ENCODE assay signal across 8 mouse cellular contexts in the genomic region with DNA sequence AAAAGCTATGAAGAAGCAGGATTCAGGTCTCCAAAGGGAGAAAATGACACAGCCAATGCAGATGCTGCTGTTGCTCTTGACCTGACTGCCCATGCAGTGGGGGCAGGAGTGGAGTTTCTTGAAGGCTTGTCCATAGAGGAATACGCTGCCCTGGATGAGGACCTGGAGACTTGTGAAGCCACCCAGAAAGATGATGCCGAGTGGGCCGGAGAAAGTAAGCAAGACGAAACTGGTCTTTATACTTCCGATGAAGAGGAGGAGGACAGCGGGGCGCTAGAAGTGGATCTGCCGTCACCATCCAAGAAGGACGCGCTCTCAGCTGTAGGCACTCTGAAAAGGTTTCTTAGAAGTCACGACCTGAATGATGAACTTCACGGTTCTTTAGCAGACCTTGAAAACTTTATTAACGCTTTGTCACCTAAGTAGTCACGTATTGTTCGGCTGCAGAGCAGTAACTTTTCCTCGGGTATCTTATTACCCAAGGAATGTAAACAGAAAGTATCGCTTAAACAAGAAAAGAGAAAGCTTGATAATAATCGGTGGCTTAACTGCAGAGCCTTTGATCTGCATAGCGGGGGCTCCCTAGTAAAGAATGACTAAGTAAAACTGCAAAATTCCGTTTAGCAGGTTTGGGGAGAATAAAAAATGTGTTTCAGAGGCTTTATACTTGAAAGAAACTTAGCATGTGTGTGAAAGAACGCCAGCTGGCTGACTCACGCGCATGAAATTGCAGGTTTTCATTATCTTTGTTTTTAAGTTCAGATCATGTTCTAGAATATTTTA. TPM values are rescaled to one million over a fixed set of nuclear protein-coding genes. Genes with fewer than 3 reads are reported as not detected.
A peak's percentile ranks its signal among the peaks of the same experiment; 100 is the strongest.
DNase-seq lines count a peak whose midpoint lies in the region; ATAC-seq and TF ChIP-seq lines count a peak whose summit lies in the region.

No protein-coding gene starts in this region.

- intact Hi-C loops in gastrocnemius, postnatal 14 days (cut with DNase I; ENCODE audit: low total_unique reads) = no loop called here

- TF ChIP-seq POLR2A in lung, adult 2 months (IDR thresholded peaks at IDR 0.05; ENCODE audit: borderline replicate concordance, extremely low read depth, low read depth, low read length) = no peak

- 7% methylated on average over 23 of the region's 23 CpGs for WGBS in lung, adult 2 months
- WGBS in embryonic facial prominence, embryonic 11.5 days = 18% methylated on average over 23 of the region's 23 CpGs
- 6% methylated on average over 23 of the region's 23 CpGs for WGBS in intestine, embryonic 15.5 days
- 11% methylated on average over 23 of the region's 23 CpGs for WGBS in midbrain, embryonic 10.5 days
- WGBS in stomach, postnatal 0 days = 5% methylated on average over 23 of the region's 23 CpGs

- no peak overlapping the region for H3K27ac ChIP-seq in embryonic facial prominence, embryonic 11.5 days (replicated peaks; ENCODE audit: low read depth, low read length)
- no peak overlapping the region for H3K27ac ChIP-seq in intestine, embryonic 15.5 days
- H3K27ac ChIP-seq in midbrain, embryonic 10.5 days (replicated peaks) = no peak overlapping the region
- H3K27ac ChIP-seq in stomach, postnatal 0 days (replicated peaks) = peak overlapping the region; percentile 70

- H3K4me3 ChIP-seq in lung, adult 2 months (replicated peaks; ENCODE audit: extremely low read depth, low read depth, low read length) = peak overlapping the region; percentile 62
- H3K4me3 ChIP-seq in embryonic facial prominence, embryonic 11.5 days (ENCODE audit: low read depth, low read length) = peak overlapping the region; percentile 11; the same call in 1 of the 2 replicates
- peak overlapping the region; percentile 20 for H3K4me3 ChIP-seq in intestine, embryonic 15.5 days (replicated peaks)
- H3K4me3 ChIP-seq in midbrain, embryonic 10.5 days = peak overlapping the region; percentile 40
- H3K4me3 ChIP-seq in stomach, postnatal 0 days (ENCODE audit: low read depth, low read length) = peak overlapping the region; percentile 33

- H3K4me1 ChIP-seq in lung, adult 2 months (ENCODE audit: control insufficient read depth, insufficient read depth, low read length) = peaks cover 3% of the 10 kb centered on the region
- no peaks in the 10 kb centered on the region for H3K4me1 ChIP-seq in embryonic facial prominence, embryonic 11.5 days (ENCODE audit: control insufficient read depth, insufficient read depth, low read length)
- no peaks in the 10 kb centered on the region for H3K4me1 ChIP-seq in intestine, embryonic 15.5 days (replicated peaks)
- H3K4me1 ChIP-seq in midbrain, embryonic 10.5 days = peaks cover 20% of the 10 kb centered on the region
- no peaks in the 10 kb centered on the region for H3K4me1 ChIP-seq in stomach, postnatal 0 days (replicated peaks; ENCODE audit: control insufficient read depth, insufficient read depth)

- no peak overlapping the region for H3K9ac ChIP-seq in embryonic facial prominence, embryonic 11.5 days (replicated peaks; ENCODE audit: low read length)
- peak overlapping the region; percentile 1; the same call in 1 of the 2 replicates for H3K9ac ChIP-seq in intestine, embryonic 15.5 days
- peak overlapping the region; percentile 9; the same call in 1 of the 2 replicates for H3K9ac ChIP-seq in stomach, postnatal 0 days (ENCODE audit: low read length)

- TF ChIP-seq CTCF in lung, adult 2 months (IDR thresholded peaks at IDR 0.05; ENCODE audit: insufficient read depth, low read length) = no peak
- TF ChIP-seq CTCF in stomach, postnatal 0 days (IDR thresholded peaks at IDR 0.05; ENCODE audit: low read depth) = no peak

- H3K4me2 ChIP-seq in embryonic facial prominence, embryonic 11.5 days (ENCODE audit: low read depth, low read length) = peak overlapping the region; percentile 19; the same call in 1 of the 2 replicates
- peak overlapping the region; percentile 54 for H3K4me2 ChIP-seq in intestine, embryonic 15.5 days (replicated peaks)
- peak overlapping the region; percentile 52 for H3K4me2 ChIP-seq in stomach, postnatal 0 days (replicated peaks; ENCODE audit: low read depth)

- no peaks in the 10 kb centered on the region for H3K9me3 ChIP-seq in embryonic facial prominence, embryonic 11.5 days (replicated peaks; ENCODE audit: control insufficient read depth, low read length)
- no peaks in the 10 kb centered on the region for H3K9me3 ChIP-seq in intestine, embryonic 15.5 days
- H3K9me3 ChIP-seq in midbrain, embryonic 10.5 days (replicated peaks) = no peaks in the 10 kb centered on the region
- no peaks in the 10 kb centered on the region for H3K9me3 ChIP-seq in stomach, postnatal 0 days (ENCODE audit: control insufficient read depth, low read length)

- peak; percentile 69 for TF ChIP-seq EP300 in stomach, postnatal 0 days (optimal IDR thresholded peaks at IDR 0.05)

- no peaks in the 10 kb centered on the region for H3K27me3 ChIP-seq in embryonic facial prominence, embryonic 11.5 days (ENCODE audit: control insufficient read depth, insufficient read depth, low read length)
- no peaks in the 10 kb centered on the region for H3K27me3 ChIP-seq in intestine, embryonic 15.5 days (replicated peaks)
- H3K27me3 ChIP-seq in midbrain, embryonic 10.5 days (ENCODE audit: low read depth, poor library complexity, severe bottlenecking) = peaks cover 45% of the 10 kb centered on the region
- no peaks in the 10 kb centered on the region for H3K27me3 ChIP-seq in stomach, postnatal 0 days (ENCODE audit: control insufficient read depth, insufficient read depth, low read length)

- ATAC-seq in embryonic facial prominence, embryonic 11.5 days (replicated peaks; ENCODE audit: insufficient number of reproducible peaks, low FRiP score, low TSS enrichment, low read depth) = no peak
- ATAC-seq in intestine, embryonic 15.5 days = no peak
- ATAC-seq in stomach, postnatal 0 days (ENCODE audit: low FRiP score, low TSS enrichment) = no peak

- no peak for DNase-seq in lung, adult 2 months
- no peak for DNase-seq in lung, postnatal 10 days
- DNase-seq in embryonic facial prominence, embryonic 11.5 days (ENCODE audit: low spot score) = peak; percentile 44
- DNase-seq in midbrain, embryonic 10.5 days (ENCODE audit: low spot score) = peak; percentile 37
- DNase-seq in stomach, postnatal 0 days (ENCODE audit: low spot score) = peak; percentile 21
- no peak for DNase-seq in cerebellum, postnatal 14 days
- DNase-seq in gastrocnemius, postnatal 14 days = no peak

- H3K36me3 ChIP-seq in embryonic facial prominence, embryonic 11.5 days (replicated peaks; ENCODE audit: control insufficient read depth, insufficient read depth, low read depth, low read length) = no peaks in the 10 kb centered on the region
- no peaks in the 10 kb centered on the region for H3K36me3 ChIP-seq in intestine, embryonic 15.5 days
- H3K36me3 ChIP-seq in midbrain, embryonic 10.5 days = no peaks in the 10 kb centered on the region
- H3K36me3 ChIP-seq in stomach, postnatal 0 days (ENCODE audit: control insufficient read depth, insufficient read depth, low read length) = no peaks in the 10 kb centered on the region

RNA-seq across cellular contexts. Expression of gene Tigd4, which starts 1.7 kb away (rescaled TPM):
- 0.04 TPM in 1 of 2 replicates, not detected in the other for polyA plus RNA-seq in lung, adult 2 months (2012; rRNA removed)
- polyA plus RNA-seq in embryonic facial prominence, embryonic 11.5 days (2014; fragmentation: Nextera tagmentation; extraction: Ambion mirVana) = 0.11 TPM in 1 of 2 replicates, not detected in the other
- not detected in 2 replicates for polyA plus RNA-seq in intestine, embryonic 15.5 days (2015; fragmentation: Nextera tagmentation; extraction: Ambion mirVana)
- not detected in 2 replicates for polyA plus RNA-seq in midbrain, embryonic 10.5 days (2016; fragmentation: Nextera tagmentation; extraction: Ambion mirVana)
- 0.15 and 0.21 TPM in 2 replicates for polyA plus RNA-seq in stomach, postnatal 0 days (2015; fragmentation: Nextera tagmentation; extraction: Ambion mirVana)
- 10 to 100 TPM; 11.1 to 14.2 TPM for total RNA-seq in gastrocnemius, postnatal 14 days (2021)

RNA-seq across cellular contexts. Expression of gene Arfip1, which starts 12.7 kb away (rescaled TPM):
- polyA plus RNA-seq in lung, adult 2 months (2012; rRNA removed) = 9.4 and 14.2 TPM in 2 replicates
- 42.9 and 47.2 TPM in 2 replicates for polyA plus RNA-seq in embryonic facial prominence, embryonic 11.5 days (2014; fragmentation: Nextera tagmentation; extraction: Ambion mirVana)
- 47.0 and 53.1 TPM in 2 replicates for polyA plus RNA-seq in intestine, embryonic 15.5 days (2015; fragmentation: Nextera tagmentation; extraction: Ambion mirVana)
- polyA plus RNA-seq in midbrain, embryonic 10.5 days (2016; fragmentation: Nextera tagmentation; extraction: Ambion mirVana) = 32.2 and 33.0 TPM in 2 replicates
- 55.8 and 60.9 TPM in 2 replicates for polyA plus RNA-seq in stomach, postnatal 0 days (2015; fragmentation: Nextera tagmentation; extraction: Ambion mirVana)
- total RNA-seq in gastrocnemius, postnatal 14 days (2021) = 10 to 100 TPM; 14.0 to 17.4 TPM

Comparison
In these comparisons a context has a peak if more than half of its experiments do, and no peak if none do; other contexts are left out.
1. DNase-seq: peak in embryonic facial prominence, embryonic 11.5 days (single experiment), midbrain, embryonic 10.5 days (single experiment) and stomach, postnatal 0 days (single experiment); none in lung, adult 2 months (single experiment), lung, postnatal 10 days (single experiment), cerebellum, postnatal 14 days (0 of 2) and gastrocnemius, postnatal 14 days (single experiment).
2. H3K4me3 ChIP-seq: peak in every context shown above with its lines; median percentile 62 in lung, adult 2 months; 40 in midbrain, embryonic 10.5 days; 33 in stomach, postnatal 0 days; 20 in intestine, embryonic 15.5 days; 11 in embryonic facial prominence, embryonic 11.5 days.
3. Peak in every context shown above with its lines, with median percentiles within 50 percentile points of each other: H3K4me2 ChIP-seq.